8 mouse cellular contexts compared by ENCODE assay signal in the genomic region with DNA sequence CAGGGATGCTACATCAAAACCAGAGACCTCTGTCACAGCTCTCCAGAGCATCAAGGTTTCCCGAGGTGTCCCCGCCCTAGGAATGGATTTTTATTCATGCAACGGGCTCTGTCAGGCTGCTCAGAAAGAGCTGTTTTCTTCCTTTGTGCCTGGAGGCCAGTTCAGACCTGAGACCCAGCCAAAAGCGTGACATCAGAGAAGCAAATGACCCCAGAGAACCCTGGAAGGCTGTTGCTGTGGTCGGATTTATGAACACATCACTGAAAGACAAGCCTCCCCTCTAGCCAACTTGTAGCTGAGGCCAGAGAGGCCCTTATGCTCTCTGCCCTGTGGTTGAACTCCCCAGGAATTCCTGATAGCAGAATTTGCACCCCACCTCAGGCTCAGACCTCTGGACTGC.
DNase-seq lines count a peak whose midpoint lies in the region; ATAC-seq lines count a peak whose summit lies in the region.
"Had no signal": no experiment of that assay in that cellular context is flagged by ENCODE, and none has a peak within 500 bp of the region (broad histone marks: within the 10 kb centered on the region; RNA-seq: fewer than 3 reads in every experiment).

No protein-coding gene starts in this region.

- H3K4me1 ChIP-seq in heart, embryonic 13.5 days, result peaks cover 81% of the 10 kb centered on the region
- H3K4me1 ChIP-seq in limb, embryonic 10.5 days, result peaks cover 65% of the 10 kb centered on the region

- no peak overlapping the region for H3K4me2 ChIP-seq in heart, embryonic 13.5 days
- H3K4me2 ChIP-seq: midbrain, embryonic 12.5 days had no signal

- H3K9ac ChIP-seq in heart, embryonic 13.5 days, result peak overlapping the region; percentile 33
- H3K9ac ChIP-seq: midbrain, embryonic 12.5 days had no signal

- ATAC-seq in heart, embryonic 13.5 days (ENCODE audit: extremely low read depth, insufficient number of reproducible peaks, low FRiP score, low TSS enrichment), result peak; percentile 17; the same call in 1 of the 2 replicates
- ATAC-seq in cerebellum, adult (ENCODE audit: insufficient number of reproducible peaks, low FRiP score, low TSS enrichment), result no peak

- H3K4me3 ChIP-seq in heart, embryonic 13.5 days, result no peak overlapping the region
- no peak overlapping the region for H3K4me3 ChIP-seq in limb, embryonic 10.5 days
- H3K4me3 ChIP-seq: midbrain, embryonic 12.5 days had no signal

- H3K27ac ChIP-seq in heart, embryonic 13.5 days (replicated peaks), result peak overlapping the region; percentile 77
- H3K27ac ChIP-seq in limb, embryonic 10.5 days, result peak overlapping the region; percentile 46; the same call in 1 of the 2 replicates

- DNase-seq in 3T3-L1 (ENCODE audit: low read depth, low spot score), result peak; percentile 79
- peak; percentile 86 for DNase-seq in NIH3T3 (ENCODE audit: low read depth)
- no peak for DNase-seq in limb, embryonic 10.5 days (ENCODE audit: low spot score)
- no peak for DNase-seq in embryo, embryonic 9.5 days (ENCODE audit: extremely low spot score)
- DNase-seq in liver, result no peak

- H3K9me3 ChIP-seq in heart, embryonic 13.5 days, result no peaks in the 10 kb centered on the region
- H3K9me3 ChIP-seq in limb, embryonic 10.5 days (replicated peaks), result no peaks in the 10 kb centered on the region
- H3K9me3 ChIP-seq: midbrain, embryonic 12.5 days had no signal

- no peaks in the 10 kb centered on the region for H3K36me3 ChIP-seq in heart, embryonic 13.5 days
- no peaks in the 10 kb centered on the region for H3K36me3 ChIP-seq in limb, embryonic 10.5 days
- H3K36me3 ChIP-seq: midbrain, embryonic 12.5 days had no signal

- 37% methylated on average over 5 of the region's 5 CpGs for WGBS in heart, embryonic 13.5 days
- WGBS in limb, embryonic 10.5 days, result 46% methylated on average over 5 of the region's 5 CpGs

- peaks cover 9% of the 10 kb centered on the region for H3K27me3 ChIP-seq in heart, embryonic 13.5 days (replicated peaks)
- peaks cover 94% of the 10 kb centered on the region for H3K27me3 ChIP-seq in limb, embryonic 10.5 days (ENCODE audit: low read depth, poor library complexity, severe bottlenecking)

Comparison
In these comparisons a context has a peak if more than half of its experiments do, and no peak if none do; other contexts are left out.
1. DNase-seq: peak in 3T3-L1 (single experiment) and NIH3T3 (single experiment); none in limb, embryonic 10.5 days (single experiment), embryo, embryonic 9.5 days (single experiment) and liver (single experiment).